Mouse (Mus musculus) cerebellum, postnatal 14 days (tissue): ENCODE data around the gene Nbea.

ENCODE experiments used
- DNase-seq, 2 experiments: peaks; one replicate each; pipeline ENCODE4 v3.0.0; 2021; ENCODE audit warnings: mixed read lengths in 2 of 2

Gene Nbea

GRCm38 (mm10) chr3:55742654-55743053, 440.8 kb downstream of the Nbea start:
- peak in 1 of 2 experiments; percentile 36 for DNase-seq

- no peak for DNase-seq
These were observed 441.3 kb downstream of the Nbea start for GRCm38 (mm10) chr3:55742218-55742617.

DNA sequence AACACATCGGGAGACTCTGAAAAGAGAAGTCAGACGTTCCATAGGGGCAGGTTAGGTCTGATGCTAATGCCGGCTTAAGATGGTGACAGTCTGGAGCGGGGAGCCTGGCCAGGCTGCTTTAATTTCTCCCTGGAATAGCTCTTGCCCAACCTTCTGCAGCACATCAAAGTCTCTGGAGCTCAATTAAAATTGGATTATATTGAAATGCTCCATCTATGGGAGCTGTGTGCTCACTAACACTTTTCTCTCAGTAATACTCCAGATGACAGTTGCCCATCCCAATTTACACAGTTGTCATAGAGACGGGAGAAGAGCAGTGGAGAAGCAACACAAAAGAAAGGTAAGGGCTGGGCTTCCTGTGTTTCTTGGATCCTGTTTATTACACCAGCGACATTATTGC, 442.1 kb downstream of the Nbea start:
- no peak for DNase-seq

GRCm38 (mm10) chr3:55733665-55734064, 449.8 kb downstream of the Nbea start:
- no peak for DNase-seq

GRCm38 (mm10) chr3:55730549-55730948, 453.0 kb downstream of the Nbea start:
- DNase-seq = no peak

DNA sequence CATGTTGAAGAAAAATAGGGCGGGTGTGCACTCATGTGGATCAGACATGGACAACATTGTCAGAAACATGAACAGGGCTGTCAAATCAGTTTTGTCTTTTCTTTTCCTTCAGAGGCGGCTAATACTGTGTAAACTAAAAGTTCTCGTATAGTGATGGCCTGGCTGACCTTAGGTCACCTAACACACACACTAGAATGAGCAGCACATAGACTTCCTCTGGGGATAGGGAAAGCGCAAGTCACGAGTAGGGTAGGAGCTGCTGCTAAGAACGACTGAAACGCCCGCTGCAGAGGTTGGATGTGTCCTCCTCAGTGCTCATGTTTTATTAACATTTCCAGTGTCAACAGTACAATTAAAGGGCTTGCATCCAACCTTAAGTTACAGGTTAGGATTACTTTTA, 453.4 kb downstream of the Nbea start:
- DNase-seq = no peak

GRCm38 (mm10) chr3:55714260-55714659, 469.2 kb downstream of the Nbea start:
- DNase-seq = no peak

DNA sequence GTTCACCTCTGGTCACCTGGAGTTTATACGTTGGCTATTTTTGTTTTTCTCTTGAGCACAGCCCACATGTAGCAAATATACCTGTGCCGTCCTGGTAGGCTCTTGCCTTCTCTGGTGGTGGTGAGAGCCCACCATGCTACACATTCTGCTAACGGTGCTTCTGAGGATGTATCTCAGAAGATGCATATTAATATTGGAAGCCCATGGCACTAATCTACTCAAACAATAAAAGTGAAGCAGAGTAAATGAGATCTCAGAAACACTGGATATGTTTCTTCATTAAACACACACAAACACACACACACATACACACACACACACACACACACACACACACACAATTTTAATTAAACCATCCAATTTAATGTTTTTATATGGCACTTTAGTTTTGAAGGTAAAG, 469.6 kb downstream of the Nbea start:
- DNase-seq = no peak

- DNase-seq = no peak
These were observed 473.2 kb downstream of the Nbea start for GRCm38 (mm10) chr3:55710300-55710699.

DNA sequence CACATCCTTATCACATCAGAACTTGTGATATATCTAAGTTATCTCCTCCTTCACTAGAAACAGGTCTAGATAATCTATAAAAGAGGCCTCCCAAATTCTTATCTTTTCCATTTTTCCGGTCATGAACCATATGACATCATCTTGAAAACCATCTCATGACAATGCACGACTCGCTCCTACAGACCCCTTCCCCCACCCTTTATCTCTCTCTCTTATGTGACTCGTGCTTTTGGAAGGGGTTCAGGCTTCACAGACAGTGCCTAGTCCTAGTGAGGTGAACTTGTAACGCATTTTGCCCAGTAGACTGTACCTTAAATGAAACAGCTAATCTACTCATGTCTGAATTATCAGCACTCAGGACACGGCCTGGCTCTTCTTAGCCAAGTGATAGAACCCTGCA, 481.9 kb downstream of the Nbea start:
- no peak for DNase-seq

DNA sequence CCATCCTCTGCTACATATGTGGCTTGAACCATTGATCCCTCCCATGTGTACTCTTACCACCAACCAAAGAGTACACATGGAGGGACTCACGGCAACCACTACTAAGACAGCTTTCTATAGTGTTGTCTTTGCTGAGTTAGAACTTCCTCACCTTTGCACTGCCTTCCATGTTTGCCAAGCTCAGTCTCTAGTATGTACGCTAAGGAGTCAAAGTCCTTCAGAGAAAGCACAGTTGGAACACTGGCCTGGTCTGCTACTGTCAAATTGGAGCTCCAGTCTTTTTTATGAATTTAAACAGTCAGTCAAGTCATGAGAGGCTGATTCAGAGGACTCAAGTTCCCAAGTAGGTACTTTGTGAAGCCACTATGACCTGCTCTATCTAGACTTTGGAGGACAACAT, 486.3 kb downstream of the Nbea start:
- no peak for DNase-seq

GRCm38 (mm10) chr3:55693073-55693472, 490.4 kb downstream of the Nbea start:
- DNase-seq = peak in 1 of 2 experiments; percentile 22

- no peak for DNase-seq
These were observed 495.4 kb downstream of the Nbea start for GRCm38 (mm10) chr3:55688098-55688497.

DNA sequence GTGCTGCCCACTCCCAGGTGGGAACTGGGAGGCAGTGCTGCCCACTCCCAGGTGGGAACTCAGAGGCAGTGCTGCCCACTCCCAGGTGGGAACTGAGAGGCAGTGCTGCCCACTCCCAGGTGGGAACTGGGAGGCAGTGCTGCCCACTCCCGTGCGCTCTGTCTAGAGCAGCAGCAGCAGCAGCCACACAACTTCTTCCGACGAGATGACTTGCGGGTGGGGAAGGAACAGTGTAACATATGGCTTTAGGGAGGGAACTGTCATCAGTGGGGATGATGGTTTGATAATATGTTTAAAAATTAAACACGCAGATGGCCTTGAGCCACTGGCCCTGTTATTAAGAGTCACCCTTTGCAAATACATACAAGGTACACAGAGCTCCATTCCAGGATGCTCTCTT, 496.5 kb downstream of the Nbea start:
- DNase-seq = no peak

- DNase-seq = no peak
These were observed 497.9 kb downstream of the Nbea start for GRCm38 (mm10) chr3:55685627-55686026.

DNA sequence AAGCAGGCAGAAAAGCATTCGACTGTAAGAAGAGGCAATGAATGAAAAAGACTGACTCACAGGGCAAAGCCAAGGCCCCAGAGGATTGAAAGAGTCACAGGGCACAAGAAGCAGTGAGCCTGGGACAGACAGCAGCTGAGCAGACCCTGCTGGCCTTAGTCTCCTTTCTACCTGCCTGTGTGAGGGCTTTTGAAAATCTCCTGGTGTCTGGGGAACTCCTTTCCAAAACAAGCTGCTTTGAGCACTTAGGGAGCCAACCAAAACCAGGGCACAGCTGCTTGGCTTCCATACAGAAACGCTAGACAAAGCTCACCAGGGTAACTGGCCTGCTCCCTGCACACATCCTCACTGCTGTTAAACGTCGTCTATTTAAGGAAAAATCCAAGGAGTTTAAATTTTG, 498.6 kb downstream of the Nbea start:
- peak; percentile 38 to 42 for DNase-seq

DNA sequence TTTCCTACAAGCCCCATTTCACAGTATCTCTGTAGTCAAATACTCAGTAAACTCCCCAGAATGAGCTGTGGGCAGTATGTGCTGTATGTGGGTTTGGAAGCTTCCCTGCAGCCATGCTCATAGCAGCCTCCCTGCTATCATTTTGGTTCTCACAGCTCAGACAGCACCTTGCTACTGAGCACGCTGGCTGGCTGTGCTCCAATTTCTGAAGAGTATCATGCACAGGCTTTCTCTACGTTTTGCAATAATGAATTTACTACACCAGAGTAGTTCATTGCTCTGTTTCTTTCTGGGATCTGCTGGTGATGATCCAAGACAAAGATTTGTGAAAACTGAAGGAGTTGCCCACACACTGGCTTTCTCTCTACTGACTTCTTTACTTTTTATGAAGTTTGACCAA, 505.8 kb downstream of the Nbea start:
- peak in 1 of 2 experiments; percentile 33 for DNase-seq

- no peak for DNase-seq
These were observed 509.3 kb downstream of the Nbea start for GRCm38 (mm10) chr3:55674185-55674584.

DNA sequence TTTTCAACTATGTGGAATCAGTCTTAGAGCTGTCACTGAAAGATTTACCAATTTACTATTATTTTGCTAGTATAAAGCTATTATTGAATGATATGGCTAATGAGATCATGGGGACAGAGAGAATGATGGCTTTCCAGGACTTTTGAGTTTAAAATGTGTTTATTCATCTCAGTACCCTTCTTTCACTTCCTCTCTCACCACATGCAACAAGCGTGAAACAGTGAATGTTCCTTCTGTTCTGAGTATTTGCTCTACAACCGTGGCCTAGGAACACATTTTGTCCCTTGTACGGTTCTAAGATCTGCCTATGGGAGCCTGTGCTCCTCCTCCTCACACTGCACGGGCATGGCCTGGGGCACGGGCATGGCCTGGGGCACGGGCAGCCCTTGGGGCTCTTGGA, 516.5 kb downstream of the Nbea start:
- DNase-seq = no peak

DNA sequence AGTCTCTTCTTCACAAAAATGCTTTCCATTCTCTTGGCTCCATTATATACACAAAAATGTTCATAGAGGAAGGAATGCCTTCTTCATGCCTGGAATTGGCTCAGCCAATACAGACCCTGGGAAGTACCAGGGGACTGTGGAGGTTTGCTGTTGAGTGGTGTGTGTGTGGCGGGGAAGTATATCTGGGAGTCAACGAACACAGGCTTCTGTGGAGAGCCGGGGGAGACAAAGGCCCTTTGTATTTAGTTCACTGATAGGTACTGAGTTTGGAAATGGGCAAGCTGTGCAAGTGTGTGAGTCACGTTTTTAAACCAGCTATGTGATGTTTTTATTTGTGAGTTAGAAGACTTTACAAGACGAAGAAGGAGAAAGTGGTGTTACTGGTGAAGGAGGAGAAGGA, 517.6 kb downstream of the Nbea start:
- DNase-seq = no peak

DNA sequence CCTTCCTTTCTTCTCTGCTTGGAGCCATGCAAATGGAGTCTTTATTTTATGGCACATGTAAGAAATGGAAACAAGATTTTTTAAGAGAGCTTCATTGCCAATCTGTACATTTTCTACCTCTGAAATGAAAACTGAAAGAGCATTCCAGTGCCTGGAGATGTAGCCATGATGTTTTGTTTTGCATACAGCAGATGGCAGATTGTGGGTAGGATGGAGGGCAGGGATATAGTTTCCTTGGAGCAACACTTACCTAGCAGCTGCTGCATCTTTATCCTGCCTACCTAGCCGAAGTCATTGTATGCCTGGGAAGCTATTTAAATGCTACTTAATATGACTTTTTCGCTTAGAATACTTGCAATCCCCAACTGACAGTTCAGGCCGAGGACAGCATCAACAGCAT, 518.8 kb downstream of the Nbea start:
- DNase-seq = no peak

GRCm38 (mm10) chr3:55661678-55662445, 521.6 kb downstream of the Nbea start:
- DNase-seq = no peak

GRCm38 (mm10) chr3:55660261-55660838, 523.2 kb downstream of the Nbea start:
- DNase-seq = peak in 1 of 2 experiments; percentile 29

GRCm38 (mm10) chr3:55659558-55660215, 523.8 kb downstream of the Nbea start:
- no peak for DNase-seq
